Mouse (Mus musculus) kidney, postnatal 0 days (tissue): ENCODE measurements around the gene Itgam. TPM values are rescaled to one million over a fixed set of nuclear protein-coding genes. Genes with fewer than 3 reads are reported as not detected.

Experiments
- ATAC-seq: fragments of 200-750 bp; cut with Nextera tagmentation; replicated peaks from 2 replicates; pipeline ENCODE4 v1.8.0; 2017; ENCODE audit warnings: low read depth, moderate number of reproducible peaks, moderate TSS enrichment, moderate library complexity; ENCODE audit not compliant: low FRiP score
- DNase-seq: peaks from one replicate; pipeline ENCODE4 v3.0.0-alpha.2; 2016; ENCODE audit warnings: low spot score
- H3K27ac ChIP-seq: fragments of 300-500 bp; sonication (generic); 2 replicates; pipeline ENCODE4 v1.5.1; 2014; ENCODE audit warnings: mild to moderate bottlenecking
- H3K27me3 ChIP-seq: fragments of 300-500 bp; sonication (generic); 2 replicates; pipeline ENCODE4 v1.6.1; 2014; ENCODE audit warnings: low read length, mixed read lengths; ENCODE audit not compliant: insufficient read depth
- H3K36me3 ChIP-seq: fragments of 300-500 bp; sonication (generic); 2 replicates; pipeline ENCODE4 v1.6.1; 2014; ENCODE audit warnings: low read length, mixed read lengths; ENCODE audit not compliant: insufficient read depth
- H3K4me1 ChIP-seq: fragments of 300-500 bp; sonication (generic); replicated peaks from 2 replicates; pipeline ENCODE4 v1.6.1; 2014; ENCODE audit warnings: antibody characterized with exemption, low read length, mixed read lengths; ENCODE audit not compliant: insufficient read depth
- H3K4me2 ChIP-seq: fragments of 300-500 bp; sonication (generic); 2 replicates; pipeline ENCODE4 v1.6.1; 2014; ENCODE audit warnings: mild to moderate bottlenecking, low read length, moderate library complexity, mixed read lengths
- H3K4me3 ChIP-seq: fragments of 300-500 bp; sonication (generic); replicated peaks from 2 replicates; pipeline ENCODE4 v1.5.1; 2014; ENCODE audit warnings: low read depth, low read length
- H3K9ac ChIP-seq: fragments of 300-500 bp; sonication (generic); 2 replicates; pipeline ENCODE4 v1.6.1; 2014; ENCODE audit warnings: low read depth, low read length
- H3K9me3 ChIP-seq: fragments of 300-500 bp; sonication (generic); replicated peaks from 2 replicates; pipeline ENCODE4 v1.6.1; 2016; ENCODE audit warnings: low read length, inconsistent platforms, mixed read lengths
- CTCF ChIP-seq: IDR thresholded peaks from 2 replicates; pipeline ENCODE4 v1.5.1; 2016; ENCODE audit warnings: antibody characterized with exemption, low read depth, mild to moderate bottlenecking, moderate library complexity
- WGBS: fragments of 180-500 bp; shearing (Covaris S2); extraction: QIAGEN DNeasy Blood & Tissue Kit; methylation state at CpG from one replicate; pipeline ENCODE4 v1.1.7; 2014; 5-methylcytosine and 5-hydroxymethylcytosine counted together
- polyA plus RNA-seq: library from polyadenylated mRNA; unstranded; fragments of >200 nt; fragmentation: Nextera tagmentation; extraction: Ambion mirVana; gene quantifications from 2 replicates; pipeline ENCODE4 v1.2.1, GENCODE M21; 2015

Itgam gene
- polyA plus RNA-seq, 1 experiment from 2014 or later: 0.79 TPM

GRCm38 (mm10) chr7:128166391-128166790, 104.0 kb downstream of the Itgam start:
- no peak for ATAC-seq
- Histone ChIP-seq H3K4me2 (no peak overlapping the region), H3K27ac (no peak overlapping the region), H3K9ac (no peak overlapping the region), H3K4me3 (no peak overlapping the region), H3K27me3 (no peaks in the 10 kb centered on the region), H3K36me3 (no peaks in the 10 kb centered on the region), H3K4me1 (no peaks in the 10 kb centered on the region), H3K9me3 (no peaks in the 10 kb centered on the region)
- no peak for TF ChIP-seq CTCF
- DNase-seq: no peak
- 84% methylated on average over 7 of the region's 7 CpGs for WGBS

Other genes starting within 250 kb of the Itgam start
- 39.1 and 42.6 TPM in 2 replicates for gene Stx4a, start 238.3 kb upstream of the Itgam start, polyA plus RNA-seq
- 1.1 and 1.6 TPM in 2 replicates for gene Stx1b, start 238.1 kb upstream of the Itgam start, polyA plus RNA-seq
- 7.4 and 7.5 TPM in 2 replicates for gene Zfp646, start 186.4 kb upstream of the Itgam start, polyA plus RNA-seq
- gene Zfp668, start 185.8 kb upstream of the Itgam start, polyA plus RNA-seq: 12.5 and 13.3 TPM in 2 replicates
- 8.8 and 9.3 TPM in 2 replicates for gene Prss53, start 171.7 kb upstream of the Itgam start, polyA plus RNA-seq
- gene Gm21974, start 167.2 kb upstream of the Itgam start, polyA plus RNA-seq: not detected in 2 replicates
- 162 and 165 TPM in 2 replicates for gene Vkorc1, start 167.0 kb upstream of the Itgam start, polyA plus RNA-seq
- gene Bckdk, start 158.6 kb upstream of the Itgam start, polyA plus RNA-seq: 120 and 125 TPM in 2 replicates
- gene Kat8, start 150.1 kb upstream of the Itgam start, polyA plus RNA-seq: 30.9 and 32.2 TPM in 2 replicates
- 125 and 139 TPM in 2 replicates for gene Prss8, start 132.5 kb upstream of the Itgam start, polyA plus RNA-seq
- 11.7 and 13.0 TPM in 2 replicates for gene Prss36, start 115.9 kb upstream of the Itgam start, polyA plus RNA-seq
- 262 and 271 TPM in 2 replicates for gene Fus, start 95.2 kb upstream of the Itgam start, polyA plus RNA-seq
- 77.5 and 85.2 TPM in 2 replicates for gene Pycard, start 68.8 kb upstream of the Itgam start, polyA plus RNA-seq
- gene Trim72, start 58.7 kb upstream of the Itgam start, polyA plus RNA-seq: 0.11 TPM in 1 of 2 replicates, not detected in the other
- gene Gm49368, start within 50 bp of the Itgam start, polyA plus RNA-seq: 0.03 TPM in 1 of 2 replicates, not detected in the other
- 0.07 and 0.17 TPM in 2 replicates for gene Itgax, start 66.9 kb downstream of the Itgam start, polyA plus RNA-seq
- not detected in 2 replicates for gene Itgad, start 91.7 kb downstream of the Itgam start, polyA plus RNA-seq
- not detected in 2 replicates for gene Cox6a2, start 143.7 kb downstream of the Itgam start, polyA plus RNA-seq
- 17.0 and 17.1 TPM in 2 replicates for gene Armc5, start 174.7 kb downstream of the Itgam start, polyA plus RNA-seq
- 6.7 and 8.3 TPM in 2 replicates for gene 9130023H24Rik, start 175.4 kb downstream of the Itgam start, polyA plus RNA-seq
- 78.8 and 90.7 TPM in 2 replicates for gene Tgfb1i1, start 184.2 kb downstream of the Itgam start, polyA plus RNA-seq
- gene Slc5a2, start 203.0 kb downstream of the Itgam start, polyA plus RNA-seq: 6.6 and 8.5 TPM in 2 replicates
- gene BC017158, start 235.5 kb downstream of the Itgam start, polyA plus RNA-seq: 22.1 and 23.4 TPM in 2 replicates